Mouse (Mus musculus) heart, adult 8-10 months (tissue): ENCODE measurements around the gene Selenok. TPM values are rescaled to one million over a fixed set of nuclear protein-coding genes. Genes with fewer than 3 reads are reported as not detected.

Source experiments
- microRNA-seq: library from miRNA; unstranded; fragments of <30 nt; microRNA quantifications from one replicate; pipeline ENCODE4 v1.2.0, GENCODE M21; 2022
- total RNA-seq, 4 experiments: library from RNA; stranded (reverse); gene quantifications; 2 replicates each; pipeline ENCODE4 v1.2.4; 2022

Selenok gene
- total RNA-seq, 4 experiments from 2014 or later: 80.2 to 101 (median 83.8) TPM

Small RNA genes lying within 50 kb of the gene (microRNA-seq; reads per million reads assigned to microRNA genes)
- gene Mir6947: not detected

Other genes starting within 250 kb of the Selenok start
- 1 to 10 TPM in 2 of 4 experiments, under 1 TPM in 2; 0.50 to 1.2 (median 0.91) TPM for gene Cacna2d3, start 246.4 kb upstream of the Selenok start, total RNA-seq
- 10 to 100 TPM; 37.7 to 46.1 (median 40.5) TPM for gene Actr8, start 10.0 kb downstream of the Selenok start, total RNA-seq
- gene Il17rb, start 40.6 kb downstream of the Selenok start, total RNA-seq: under 1 TPM in 2 of 4 experiments, not detected in 2; 0.19 TPM
- gene Chdh, start 40.7 kb downstream of the Selenok start, total RNA-seq: under 1 TPM; 0.16 to 0.29 (median 0.21) TPM